Mouse (Mus musculus) left cerebral cortex, adult 11 months (tissue): Measurements from ENCODE around the gene Dlg1.
"Not testable (repeated sequence)": the region's sequence is repeated elsewhere in the genome, so short reads cannot be mapped to it uniquely, and the experiment has no call there.

Experiments used
- DNase-seq: peaks from one replicate; pipeline ENCODE4 v3.0.0; 2022; ENCODE audit warnings: low spot score

Gene Dlg1

GRCm38 (mm10) chr16:31657502-31657901 is 5.7 kb upstream of the Dlg1 start:
- no peak for DNase-seq

- DNase-seq = no peak
Measured at GRCm38 (mm10) chr16:31658539-31659334, 4.5 kb upstream of the Dlg1 start.

- DNase-seq = no peak
Measured at GRCm38 (mm10) chr16:31659453-31659852, 3.8 kb upstream of the Dlg1 start.

- no peak for DNase-seq
Measured at GRCm38 (mm10) chr16:31662556-31663378, 476 bp upstream of the Dlg1 start.

- no peak for DNase-seq
Measured at GRCm38 (mm10) chr16:31664287-31664597, 999 bp downstream of the Dlg1 start.

GRCm38 (mm10) chr16:31672202-31672601 is 9.0 kb downstream of the Dlg1 start:
- no peak for DNase-seq

- DNase-seq = no peak
Measured at GRCm38 (mm10) chr16:31677463-31677862, 14.2 kb downstream of the Dlg1 start.

GRCm38 (mm10) chr16:31682291-31682690 is 19.0 kb downstream of the Dlg1 start:
- DNase-seq = no peak

GRCm38 (mm10) chr16:31683670-31684430 is 20.6 kb downstream of the Dlg1 start:
- DNase-seq = no peak

- DNase-seq = no peak
Measured at GRCm38 (mm10) chr16:31684771-31685170, 21.5 kb downstream of the Dlg1 start.

GRCm38 (mm10) chr16:31687766-31688165 is 24.5 kb downstream of the Dlg1 start:
- no peak for DNase-seq

- peak; percentile 39 for DNase-seq
Measured at GRCm38 (mm10) chr16:31695286-31696020, 32.2 kb downstream of the Dlg1 start.

GRCm38 (mm10) chr16:31696367-31696766 is 33.1 kb downstream of the Dlg1 start:
- no peak for DNase-seq

GRCm38 (mm10) chr16:31697341-31697740 is 34.1 kb downstream of the Dlg1 start:
- peak; percentile 34 for DNase-seq

GRCm38 (mm10) chr16:31705213-31705612 is 42.0 kb downstream of the Dlg1 start:
- no peak for DNase-seq

GRCm38 (mm10) chr16:31705904-31706303 is 42.7 kb downstream of the Dlg1 start:
- DNase-seq = no peak

- no peak for DNase-seq
Measured at GRCm38 (mm10) chr16:31707326-31707725, 44.1 kb downstream of the Dlg1 start.

GRCm38 (mm10) chr16:31722991-31723390 is 59.7 kb downstream of the Dlg1 start:
- DNase-seq = no peak

- DNase-seq = no peak
Measured at GRCm38 (mm10) chr16:31724121-31724520, 60.9 kb downstream of the Dlg1 start.

GRCm38 (mm10) chr16:31724818-31725217 is 61.6 kb downstream of the Dlg1 start:
- no peak for DNase-seq

GRCm38 (mm10) chr16:31730971-31731370 is 67.7 kb downstream of the Dlg1 start:
- DNase-seq = not testable (repeated sequence)

- DNase-seq = no peak
Measured at GRCm38 (mm10) chr16:31737081-31737480, 73.8 kb downstream of the Dlg1 start.
